Mouse (Mus musculus): ENCODE data around the gene Klk10. TPM values are rescaled to one million over a fixed set of nuclear protein-coding genes. Genes with fewer than 3 reads are reported as not detected.
A peak's percentile ranks its signal among the peaks of the same experiment; 100 is the strongest.

Gene Klk10
- polyA plus RNA-seq, 1 experiment from 2014 or later = 0.46 TPM

DNA sequence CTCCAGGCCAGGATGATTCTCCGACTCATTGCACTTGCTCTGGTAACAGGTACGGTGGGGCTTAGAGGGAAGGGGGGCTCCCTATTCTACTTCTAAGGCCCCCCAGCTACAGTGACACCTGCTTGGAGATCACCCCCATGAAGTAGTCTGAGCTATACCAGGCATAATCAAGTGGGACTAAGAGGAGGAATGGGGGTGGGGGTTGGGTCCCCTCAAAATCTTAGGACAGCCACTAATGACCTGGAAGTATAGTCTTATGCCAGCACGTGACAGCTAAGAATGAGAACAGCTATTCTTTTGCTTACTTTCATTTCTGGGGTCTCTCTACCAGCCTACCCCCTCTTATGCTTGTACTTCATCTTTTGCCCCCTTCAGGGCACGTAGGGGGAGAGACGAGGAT is 4.3 kb upstream of the Klk10 start:
- Histone ChIP-seq H3K4me2 (replicated peaks) (no peak overlapping the region), H3K36me3 (no peaks in the 10 kb centered on the region), H3K4me3 (no peak overlapping the region), H3K9me3 (no peaks in the 10 kb centered on the region), H3K27me3 (no peaks in the 10 kb centered on the region), H3K4me1 (no peaks in the 10 kb centered on the region; the same call in 1 of the 2 replicates), H3K9ac (no peak overlapping the region), H3K27ac (no peak overlapping the region)
- 79% methylated on average over 5 of the region's 5 CpGs for WGBS
- no peak for ATAC-seq (ENCODE audit: insufficient number of reproducible peaks, insufficient read depth, low FRiP score, low TSS enrichment)

DNA sequence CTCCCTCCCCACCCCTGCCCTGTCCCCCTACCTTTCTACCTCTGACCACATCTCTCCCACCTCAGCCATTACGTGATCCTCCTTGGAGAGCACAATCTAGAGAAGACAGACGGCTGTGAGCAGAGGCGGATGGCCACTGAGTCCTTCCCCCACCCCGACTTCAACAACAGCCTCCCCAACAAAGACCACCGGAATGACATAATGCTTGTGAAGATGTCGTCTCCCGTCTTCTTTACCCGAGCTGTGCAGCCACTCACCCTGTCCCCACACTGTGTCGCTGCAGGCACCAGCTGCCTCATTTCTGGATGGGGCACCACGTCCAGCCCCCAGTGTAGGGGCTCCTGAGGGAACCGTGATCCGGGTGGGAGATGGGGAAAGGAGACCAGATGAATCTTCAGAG is 3.4 kb upstream of the Klk10 start:
- H3K27ac ChIP-seq = no peak overlapping the region
- no peak for ATAC-seq (ENCODE audit: insufficient number of reproducible peaks, insufficient read depth, low FRiP score, low TSS enrichment)
- H3K9me3 ChIP-seq = no peaks in the 10 kb centered on the region
- H3K9ac ChIP-seq = no peak overlapping the region
- no peak overlapping the region for H3K4me2 ChIP-seq (replicated peaks)
- H3K36me3 ChIP-seq = no peaks in the 10 kb centered on the region
- no peak overlapping the region for H3K4me3 ChIP-seq
- H3K4me1 ChIP-seq = no peaks in the 10 kb centered on the region; the same call in 1 of the 2 replicates
- no peaks in the 10 kb centered on the region for H3K27me3 ChIP-seq
- WGBS = 83% methylated on average over 12 of the region's 12 CpGs

- 84% methylated on average over 10 of the region's 10 CpGs for WGBS
These were observed 2.5 kb upstream of the Klk10 start for GRCm38 (mm10) chr7:43778176-43778970.

GRCm38 (mm10) chr7:43780241-43780640 is 594 bp upstream of the Klk10 start:
- no peak for ATAC-seq (ENCODE audit: insufficient number of reproducible peaks, insufficient read depth, low FRiP score, low TSS enrichment)
- Histone ChIP-seq H3K4me3 (no peak overlapping the region), H3K27me3 (peaks cover 10% of the 10 kb centered on the region; the same call in 1 of the 2 replicates), H3K4me1 (no peaks in the 10 kb centered on the region; the same call in 1 of the 2 replicates), H3K4me2 (replicated peaks) (no peak overlapping the region), H3K9ac (no peak overlapping the region), H3K9me3 (no peaks in the 10 kb centered on the region), H3K36me3 (no peaks in the 10 kb centered on the region), H3K27ac (no peak overlapping the region)
- 52% methylated on average over 6 of the region's 6 CpGs for WGBS

More at GRCm38 (mm10) chr7:43778176-43778970, 2.5 kb upstream of the Klk10 start:
- no peak for ATAC-seq (ENCODE audit: insufficient number of reproducible peaks, insufficient read depth, low FRiP score, low TSS enrichment)
- Histone ChIP-seq H3K9me3 (no peaks in the 10 kb centered on the region), H3K4me3 (no peak overlapping the region), H3K36me3 (no peaks in the 10 kb centered on the region), H3K4me1 (no peaks in the 10 kb centered on the region; the same call in 1 of the 2 replicates), H3K9ac (no peak overlapping the region), H3K4me2 (replicated peaks) (no peak overlapping the region), H3K27me3 (peaks cover 7% of the 10 kb centered on the region; the same call in 1 of the 2 replicates), H3K27ac (no peak overlapping the region)

- 88% methylated on average over 11 of the region's 11 CpGs for WGBS
- ATAC-seq (ENCODE audit: insufficient number of reproducible peaks, insufficient read depth, low FRiP score, low TSS enrichment) = no peak
These were observed 706 bp downstream of the Klk10 start for GRCm38 (mm10) chr7:43781541-43781940.

DNA sequence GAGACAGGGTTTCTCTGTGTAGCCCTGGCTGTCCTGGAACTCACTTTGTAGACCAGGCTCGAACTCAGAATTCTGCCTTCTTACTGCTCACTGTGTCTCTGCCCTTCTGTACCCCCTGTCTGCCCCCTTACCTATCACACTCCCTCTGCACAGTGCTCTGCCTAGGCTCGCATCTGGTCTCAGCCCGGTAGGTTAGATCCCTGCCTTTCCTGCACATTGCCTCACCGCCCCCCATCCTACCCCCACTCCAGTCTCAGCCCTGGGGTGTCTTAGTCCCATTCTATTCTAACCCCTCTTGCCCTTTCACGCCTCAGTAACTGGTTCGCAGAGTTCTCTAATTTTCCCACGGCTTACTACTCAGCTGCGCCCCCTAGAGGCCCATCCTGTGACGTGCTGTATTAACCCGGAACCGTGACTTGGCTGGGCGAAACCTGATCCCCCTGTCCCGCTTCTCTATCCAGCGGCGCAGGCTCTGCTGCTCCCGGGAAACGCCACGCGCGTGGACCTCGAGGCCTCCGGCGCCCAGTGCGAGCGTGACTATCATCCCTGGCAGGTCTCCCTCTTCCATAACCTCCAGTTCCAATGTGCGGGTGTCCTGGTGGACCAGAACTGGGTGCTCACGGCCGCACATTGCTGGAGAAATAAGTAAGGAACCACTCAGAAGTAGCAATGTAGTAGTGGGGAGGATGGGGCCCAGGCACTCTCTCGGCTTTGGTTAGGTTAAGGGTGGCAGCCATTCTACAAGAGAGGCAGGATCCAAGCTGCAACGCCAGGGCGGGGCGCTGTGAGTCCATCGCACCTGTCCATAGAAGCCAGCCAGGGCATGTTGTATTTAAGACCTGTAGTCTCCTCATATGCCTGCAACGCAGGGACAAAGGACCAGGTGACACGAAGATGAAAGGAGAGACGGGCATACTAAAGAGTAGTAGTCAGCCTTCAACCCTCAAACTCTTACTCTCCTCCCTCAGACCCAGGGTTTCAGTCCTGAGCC is 1.7 kb downstream of the Klk10 start:
- H3K36me3 ChIP-seq = no peaks in the 10 kb centered on the region
- H3K4me2 ChIP-seq (replicated peaks) = peak overlapping the region; percentile 58
- no peak overlapping the region for H3K9ac ChIP-seq
- ATAC-seq (ENCODE audit: insufficient number of reproducible peaks, insufficient read depth, low FRiP score, low TSS enrichment) = peak; percentile 77
- H3K9me3 ChIP-seq = no peaks in the 10 kb centered on the region
- H3K4me1 ChIP-seq = no peaks in the 10 kb centered on the region; the same call in 1 of the 2 replicates
- 6% methylated on average over 36 of the region's 36 CpGs for WGBS
- peaks cover 10% of the 10 kb centered on the region; the same call in 1 of the 2 replicates for H3K27me3 ChIP-seq
- H3K4me3 ChIP-seq = peak overlapping the region; percentile 25
- H3K27ac ChIP-seq = no peak overlapping the region

More at GRCm38 (mm10) chr7:43781541-43781940, 706 bp downstream of the Klk10 start:
- H3K4me2 ChIP-seq (replicated peaks) = no peak overlapping the region
- no peak overlapping the region for H3K27ac ChIP-seq
- no peaks in the 10 kb centered on the region for H3K9me3 ChIP-seq
- no peak overlapping the region for H3K9ac ChIP-seq
- no peaks in the 10 kb centered on the region for H3K36me3 ChIP-seq
- no peak overlapping the region for H3K4me3 ChIP-seq
- peaks cover 10% of the 10 kb centered on the region; the same call in 1 of the 2 replicates for H3K27me3 ChIP-seq
- no peaks in the 10 kb centered on the region; the same call in 1 of the 2 replicates for H3K4me1 ChIP-seq

DNA sequence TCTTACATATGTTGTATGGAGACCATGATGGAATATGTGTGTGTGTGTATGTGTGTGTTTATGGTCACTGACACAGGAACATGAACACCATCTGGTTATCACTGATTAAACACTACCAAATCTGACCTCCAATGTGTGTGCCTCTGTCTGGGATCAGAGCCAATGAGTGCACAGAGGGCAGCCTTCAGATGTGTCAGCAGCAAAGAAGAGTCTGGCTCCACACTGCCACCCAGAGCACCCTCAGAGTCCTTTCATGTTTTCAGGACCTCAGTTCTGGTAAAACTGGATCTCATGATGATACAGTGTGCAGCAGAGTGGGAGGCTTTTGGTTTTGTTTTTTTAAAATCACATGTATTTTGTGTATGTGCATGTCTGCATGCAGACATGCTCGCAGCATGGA is 4.5 kb downstream of the Klk10 start:
- H3K27ac ChIP-seq = no peak overlapping the region
- no peak overlapping the region for H3K4me2 ChIP-seq (replicated peaks)
- no peaks in the 10 kb centered on the region; the same call in 1 of the 2 replicates for H3K4me1 ChIP-seq
- WGBS = 82% methylated on average over 1 of the region's 1 CpGs
- ATAC-seq (ENCODE audit: insufficient number of reproducible peaks, insufficient read depth, low FRiP score, low TSS enrichment) = no peak
- no peaks in the 10 kb centered on the region for H3K36me3 ChIP-seq
- no peak overlapping the region for H3K9ac ChIP-seq
- no peak overlapping the region for H3K4me3 ChIP-seq
- H3K27me3 ChIP-seq = peaks cover 10% of the 10 kb centered on the region; the same call in 1 of the 2 replicates
- H3K9me3 ChIP-seq = no peaks in the 10 kb centered on the region

DNA sequence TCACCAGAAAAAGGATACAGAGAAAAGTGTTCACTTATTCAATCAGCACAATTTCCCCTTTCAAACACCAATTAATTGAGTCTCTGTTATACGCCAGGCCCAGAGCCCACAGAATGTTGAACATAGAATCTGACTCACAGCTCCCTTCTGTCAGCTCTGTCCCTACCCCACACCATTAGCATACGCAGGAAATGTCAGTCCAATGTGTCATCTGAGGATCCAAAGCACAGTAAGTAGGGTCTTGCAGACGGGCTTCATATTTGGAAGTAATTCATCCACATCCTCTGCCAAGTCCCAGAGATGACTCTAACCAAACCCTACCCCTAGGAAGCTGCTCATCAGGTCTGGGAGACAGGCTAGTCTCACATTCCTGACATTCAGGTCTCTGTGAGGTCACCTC is 7.3 kb downstream of the Klk10 start:
- Histone ChIP-seq H3K4me2 (replicated peaks) (no peak overlapping the region), H3K36me3 (no peaks in the 10 kb centered on the region), H3K9ac (no peak overlapping the region), H3K4me3 (no peak overlapping the region), H3K9me3 (no peaks in the 10 kb centered on the region), H3K4me1 (no peaks in the 10 kb centered on the region), H3K27ac (no peak overlapping the region), H3K27me3 (peaks cover 6% of the 10 kb centered on the region; the same call in 1 of the 2 replicates)
- no peak for ATAC-seq (ENCODE audit: insufficient number of reproducible peaks, insufficient read depth, low FRiP score, low TSS enrichment)
- WGBS = 68% methylated on average over 3 of the region's 3 CpGs

GRCm38 (mm10) chr7:43789295-43789694 is 8.5 kb downstream of the Klk10 start:
- H3K4me2 ChIP-seq (replicated peaks) = no peak overlapping the region
- WGBS = 75% methylated on average over 2 of the region's 2 CpGs
- no peaks in the 10 kb centered on the region for H3K9me3 ChIP-seq
- H3K27me3 ChIP-seq = no peaks in the 10 kb centered on the region
- no peak for ATAC-seq (ENCODE audit: insufficient number of reproducible peaks, insufficient read depth, low FRiP score, low TSS enrichment)
- H3K4me1 ChIP-seq = no peaks in the 10 kb centered on the region
- H3K27ac ChIP-seq = no peak overlapping the region
- no peaks in the 10 kb centered on the region for H3K36me3 ChIP-seq
- no peak overlapping the region for H3K4me3 ChIP-seq
- no peak overlapping the region for H3K9ac ChIP-seq

- peaks cover 13% of the 10 kb centered on the region for H3K27me3 ChIP-seq
- no peak within 1 kb of the TSS for H3K4me3 ChIP-seq
- H3K9ac ChIP-seq = no peak within 1 kb of the TSS
- WGBS = 73% methylated on average over 7 of the region's 7 CpGs
- H3K9me3 ChIP-seq = no peaks in the 10 kb centered on the region
- H3K4me2 ChIP-seq (replicated peaks) = no peak within 1 kb of the TSS
- no peak for ATAC-seq (ENCODE audit: insufficient number of reproducible peaks, insufficient read depth, low FRiP score, low TSS enrichment)
- no peaks in the 10 kb centered on the region for H3K4me1 ChIP-seq
- H3K27ac ChIP-seq = no peak within 1 kb of the TSS
- H3K36me3 ChIP-seq = no peaks in the 10 kb centered on the region
These were observed 10.8 kb downstream of the Klk10 start, which contains the start of gene Klk9 for GRCm38 (mm10) chr7:43791591-43791990. Gene Klk9, plus strand, starts transcription at chr7:43791891.

GRCm38 (mm10) chr7:43796355-43796754 is 15.5 kb downstream of the Klk10 start:
- Histone ChIP-seq H3K9ac (peak overlapping the region; percentile 39; the same call in 1 of the 2 replicates), H3K4me1 (no peaks in the 10 kb centered on the region), H3K4me3 (peak overlapping the region; percentile 54), H3K9me3 (no peaks in the 10 kb centered on the region), H3K36me3 (no peaks in the 10 kb centered on the region), H3K27ac (no peak overlapping the region), H3K27me3 (peaks cover 30% of the 10 kb centered on the region), H3K4me2 (replicated peaks) (peak overlapping the region; percentile 78)
- no peak for ATAC-seq (ENCODE audit: insufficient number of reproducible peaks, insufficient read depth, low FRiP score, low TSS enrichment)
- WGBS = 9% methylated on average over 8 of the region's 8 CpGs

Measured in embryonic facial prominence, embryonic 12.5 days (tissue).